Mouse (Mus musculus): Measurements from ENCODE around the gene Rybp.

- TF ChIP-seq GATA1 (IDR thresholded peaks at IDR 0.05; ENCODE audit: low read length) (no peak), TAL1 (IDR thresholded peaks at IDR 0.05; ENCODE audit: low read length) (no peak)
Observed at GRCm38 (mm10) chr6:100273556-100273955, 13.7 kb downstream of the Rybp start.
